In genomic region chr7:119873050-119873449, GRCm38 (mm10) we compare ENCODE assay signal across 23 mouse cellular contexts. TPM values are rescaled to one million over a fixed set of nuclear protein-coding genes. Genes with fewer than 3 reads are reported as not detected.
DNase-seq lines count a peak whose midpoint lies in the region; ATAC-seq and TF ChIP-seq lines count a peak whose summit lies in the region.
"Had no signal": no experiment of that assay in that cellular context is flagged by ENCODE, and none has a peak within 500 bp of the region (broad histone marks: within the 10 kb centered on the region; RNA-seq: fewer than 3 reads in every experiment).

No protein-coding gene starts in this region.

- peak; percentile 52 for DNase-seq in heart, embryonic 10.5 days (ENCODE audit: low spot score)
- no peak for DNase-seq in heart, postnatal 36 days
- DNase-seq in brain, embryonic 14.5 days (ENCODE audit: low read depth): peak; percentile 23
- no peak for DNase-seq in hindbrain, embryonic 10.5 days (ENCODE audit: low spot score)
- DNase-seq: adrenal gland, adult 8-10 months; adrenal gland, postnatal 14 days; adrenal gland, postnatal 36 days; B cell, adult 2 months; cerebellum, adult 11-12 months; cerebellum, adult 2 months; cerebellum, adult 9-10 months; cerebellum, postnatal 10 days; cerebellum, postnatal 25 days had no signal

- no peak overlapping the region for H3K9ac ChIP-seq in midbrain, embryonic 12.5 days (replicated peaks)
- no peak overlapping the region for H3K9ac ChIP-seq in midbrain, embryonic 16.5 days (ENCODE audit: low read depth, low read length)
- H3K9ac ChIP-seq in midbrain, embryonic 15.5 days: no peak overlapping the region
- H3K9ac ChIP-seq: embryonic facial prominence, embryonic 12.5 days; forebrain, embryonic 13.5 days; forebrain, embryonic 15.5 days had no signal

- no peak overlapping the region for H3K4me3 ChIP-seq in heart, embryonic 10.5 days
- H3K4me3 ChIP-seq in midbrain, embryonic 12.5 days: no peak overlapping the region
- no peak overlapping the region for H3K4me3 ChIP-seq in midbrain, embryonic 16.5 days (ENCODE audit: low read depth, low read length)
- H3K4me3 ChIP-seq in midbrain, embryonic 15.5 days: no peak overlapping the region
- H3K4me3 ChIP-seq in hindbrain, embryonic 10.5 days: no peak overlapping the region
- H3K4me3 ChIP-seq: embryonic facial prominence, embryonic 10.5 days; embryonic facial prominence, embryonic 12.5 days; forebrain, embryonic 13.5 days; forebrain, embryonic 15.5 days had no signal

- H3K27ac ChIP-seq in heart, embryonic 10.5 days: no peak overlapping the region
- no peak overlapping the region; the same call in none of the 2 replicates for H3K27ac ChIP-seq in midbrain, embryonic 12.5 days (replicated peaks)
- no peak overlapping the region for H3K27ac ChIP-seq in midbrain, embryonic 16.5 days (ENCODE audit: low read length)
- no peak overlapping the region for H3K27ac ChIP-seq in midbrain, embryonic 15.5 days
- no peak overlapping the region for H3K27ac ChIP-seq in hindbrain, embryonic 10.5 days
- H3K27ac ChIP-seq: embryonic facial prominence, embryonic 10.5 days; embryonic facial prominence, embryonic 12.5 days; forebrain, embryonic 13.5 days; forebrain, embryonic 15.5 days had no signal

- WGBS in heart, embryonic 10.5 days: 63% methylated on average over 2 of the region's 2 CpGs
- WGBS in midbrain, embryonic 12.5 days: 26% methylated on average over 2 of the region's 2 CpGs
- 20% methylated on average over 2 of the region's 2 CpGs for WGBS in midbrain, embryonic 16.5 days
- WGBS in midbrain, embryonic 15.5 days: 15% methylated on average over 2 of the region's 2 CpGs
- WGBS in hindbrain, embryonic 10.5 days: 50% methylated on average over 2 of the region's 2 CpGs

- H3K27me3 ChIP-seq in heart, embryonic 10.5 days (ENCODE audit: insufficient read depth, poor library complexity, severe bottlenecking): no peaks in the 10 kb centered on the region
- no peaks in the 10 kb centered on the region for H3K27me3 ChIP-seq in midbrain, embryonic 12.5 days
- no peaks in the 10 kb centered on the region for H3K27me3 ChIP-seq in midbrain, embryonic 16.5 days (ENCODE audit: control insufficient read depth, insufficient read depth, low read depth, low read length)
- H3K27me3 ChIP-seq in midbrain, embryonic 15.5 days (replicated peaks): no peaks in the 10 kb centered on the region
- H3K27me3 ChIP-seq in hindbrain, embryonic 10.5 days (ENCODE audit: insufficient read depth, poor library complexity, severe bottlenecking): no peaks in the 10 kb centered on the region
- H3K27me3 ChIP-seq: CH12.LX; embryonic facial prominence, embryonic 12.5 days; forebrain, embryonic 13.5 days; forebrain, embryonic 15.5 days; Patski had no signal

- no peak for TF ChIP-seq CTCF in brain, embryonic 14.5 days (IDR thresholded peaks at IDR 0.05; ENCODE audit: borderline replicate concordance, extremely low read depth, insufficient read depth, insufficient read length)

- intact Hi-C loops in heart, postnatal 36 days (cut with DNase I): no loop called here

- H3K36me3 ChIP-seq in heart, embryonic 10.5 days: 0 out of 2 replicates have a peak, but pooled peaks cover 7% of the 10 kb centered on the region
- 0 out of 2 replicates have a peak, but pooled peaks cover 5% of the 10 kb centered on the region for H3K36me3 ChIP-seq in midbrain, embryonic 12.5 days
- no peaks in the 10 kb centered on the region; the same call in 1 of the 2 replicates for H3K36me3 ChIP-seq in midbrain, embryonic 16.5 days (ENCODE audit: control insufficient read depth, insufficient read depth, low read length)
- H3K36me3 ChIP-seq in midbrain, embryonic 15.5 days (replicated peaks): no peaks in the 10 kb centered on the region
- peaks cover 4% of the 10 kb centered on the region; the same call in 1 of the 2 replicates for H3K36me3 ChIP-seq in hindbrain, embryonic 10.5 days

- 0 out of 2 replicates have a peak, but pooled peaks cover 4% of the 10 kb centered on the region for H3K4me1 ChIP-seq in heart, embryonic 10.5 days
- H3K4me1 ChIP-seq in midbrain, embryonic 12.5 days: peaks cover 3% of the 10 kb centered on the region; the same call in 1 of the 2 replicates
- peaks cover 5% of the 10 kb centered on the region; the same call in 1 of the 2 replicates for H3K4me1 ChIP-seq in midbrain, embryonic 16.5 days (ENCODE audit: control insufficient read depth, insufficient read depth, low read length)
- 0 out of 2 replicates have a peak, but pooled peaks cover 5% of the 10 kb centered on the region for H3K4me1 ChIP-seq in midbrain, embryonic 15.5 days
- H3K4me1 ChIP-seq in hindbrain, embryonic 10.5 days (replicated peaks): no peaks in the 10 kb centered on the region
- H3K4me1 ChIP-seq: embryonic facial prominence, embryonic 10.5 days; embryonic facial prominence, embryonic 12.5 days; forebrain, embryonic 13.5 days; forebrain, embryonic 15.5 days had no signal

- H3K4me2 ChIP-seq in midbrain, embryonic 12.5 days (replicated peaks): no peak overlapping the region
- no peak overlapping the region for H3K4me2 ChIP-seq in midbrain, embryonic 16.5 days (ENCODE audit: low read length)
- H3K4me2 ChIP-seq in midbrain, embryonic 15.5 days: no peak overlapping the region
- H3K4me2 ChIP-seq: embryonic facial prominence, embryonic 12.5 days; forebrain, embryonic 13.5 days; forebrain, embryonic 15.5 days had no signal

- H3K9me3 ChIP-seq in heart, embryonic 10.5 days: no peaks in the 10 kb centered on the region
- no peaks in the 10 kb centered on the region for H3K9me3 ChIP-seq in midbrain, embryonic 12.5 days
- no peaks in the 10 kb centered on the region for H3K9me3 ChIP-seq in midbrain, embryonic 16.5 days (replicated peaks; ENCODE audit: control insufficient read depth, low read length, poor library complexity, severe bottlenecking)
- no peaks in the 10 kb centered on the region for H3K9me3 ChIP-seq in midbrain, embryonic 15.5 days
- H3K9me3 ChIP-seq in hindbrain, embryonic 10.5 days: no peaks in the 10 kb centered on the region
- H3K9me3 ChIP-seq: embryonic facial prominence, embryonic 10.5 days; embryonic facial prominence, embryonic 12.5 days; forebrain, embryonic 13.5 days; forebrain, embryonic 15.5 days; G1E had no signal

- peak; percentile 87 for ATAC-seq in midbrain, embryonic 12.5 days (ENCODE audit: low FRiP score, low read depth)
- ATAC-seq in midbrain, embryonic 16.5 days: no peak
- ATAC-seq in midbrain, embryonic 15.5 days (replicated peaks): 0 out of 2 replicates have a peak, but pooled peaks have one; percentile 42
- ATAC-seq: forebrain, embryonic 13.5 days; forebrain, embryonic 15.5 days; Patski had no signal

- no peak for TF ChIP-seq POLR2A in brain, embryonic 14.5 days (IDR thresholded peaks at IDR 0.05; ENCODE audit: borderline replicate concordance, extremely low read depth, insufficient read depth, insufficient read length, poor library complexity, severe bottlenecking)

RNA-seq across cellular contexts. Expression of gene Lyrm1, which starts 22.6 kb away (rescaled TPM):
- polyA plus RNA-seq in heart, embryonic 10.5 days (2016; fragmentation: Nextera tagmentation; extraction: Ambion mirVana): 7.7 and 10.8 TPM in 2 replicates
- total RNA-seq in heart, postnatal 36 days (2021): 1 to 10 TPM; 7.9 to 9.0 TPM
- polyA plus RNA-seq in midbrain, embryonic 12.5 days (2016; fragmentation: Nextera tagmentation; extraction: Ambion mirVana): 12.8 and 14.0 TPM in 2 replicates
- 22.3 and 23.8 TPM in 2 replicates for polyA plus RNA-seq in midbrain, embryonic 16.5 days (2015; fragmentation: Nextera tagmentation; extraction: Ambion mirVana)
- 11.2 and 11.3 TPM in 2 replicates for polyA plus RNA-seq in brain, embryonic 14.5 days (2012; rRNA removed)
- 18.0 and 18.6 TPM in 2 replicates for polyA plus RNA-seq in midbrain, embryonic 15.5 days (2015; fragmentation: Nextera tagmentation; extraction: Ambion mirVana)
- 12.0 and 14.3 TPM in 2 replicates for polyA plus RNA-seq in hindbrain, embryonic 10.5 days (2016; fragmentation: Nextera tagmentation; extraction: Ambion mirVana)

RNA-seq across cellular contexts. Expression of gene Dcun1d3, which starts 23.0 kb away (rescaled TPM):
- 7.4 and 10.1 TPM in 2 replicates for polyA plus RNA-seq in heart, embryonic 10.5 days (2016; fragmentation: Nextera tagmentation; extraction: Ambion mirVana)
- 10 to 100 TPM in 1 of 2 experiments, 1 to 10 TPM in 1; 9.2 to 14.5 TPM for total RNA-seq in heart, postnatal 36 days (2021)
- polyA plus RNA-seq in midbrain, embryonic 12.5 days (2016; fragmentation: Nextera tagmentation; extraction: Ambion mirVana): 17.8 and 19.4 TPM in 2 replicates
- polyA plus RNA-seq in midbrain, embryonic 16.5 days (2015; fragmentation: Nextera tagmentation; extraction: Ambion mirVana): 19.1 and 19.8 TPM in 2 replicates
- polyA plus RNA-seq in brain, embryonic 14.5 days (2012; rRNA removed): 8.9 and 10.7 TPM in 2 replicates
- 18.3 and 19.9 TPM in 2 replicates for polyA plus RNA-seq in midbrain, embryonic 15.5 days (2015; fragmentation: Nextera tagmentation; extraction: Ambion mirVana)
- 11.4 and 14.7 TPM in 2 replicates for polyA plus RNA-seq in hindbrain, embryonic 10.5 days (2016; fragmentation: Nextera tagmentation; extraction: Ambion mirVana)

Comparison
In these comparisons a context has a peak if more than half of its experiments do, and no peak if none do; other contexts are left out.
1. DNase-seq: peak in heart, embryonic 10.5 days (single experiment) and brain, embryonic 14.5 days (single experiment); none in heart, postnatal 36 days (0 of 2) and hindbrain, embryonic 10.5 days (single experiment).